Mouse (Mus musculus) neural tube, embryonic 14.5 days (tissue): ENCODE data around the gene Ak8. TPM values are rescaled to one million over a fixed set of nuclear protein-coding genes. Genes with fewer than 3 reads are reported as not detected.

Source experiments
- ATAC-seq: fragments of 200-750 bp; cut with Nextera tagmentation; 2 replicates; pipeline ENCODE4 v1.8.0; 2017; ENCODE audit warnings: low read depth, mild to moderate bottlenecking, moderate TSS enrichment, moderate library complexity
- H3K27ac ChIP-seq: fragments of 300-500 bp; sonication (generic); 2 replicates; pipeline ENCODE4 v1.5.1; 2014; ENCODE audit warnings: low read depth, mild to moderate bottlenecking, control low read depth, low read length, moderate library complexity, mixed read lengths
- H3K27me3 ChIP-seq: fragments of 300-500 bp; sonication (generic); 2 replicates; pipeline ENCODE4 v1.6.1; 2014; ENCODE audit warnings: low read length; ENCODE audit not compliant: control insufficient read depth, insufficient read depth
- H3K36me3 ChIP-seq: fragments of 300-500 bp; sonication (generic); 2 replicates; pipeline ENCODE4 v1.6.1; 2014; ENCODE audit warnings: low read length, mixed read lengths; ENCODE audit not compliant: control insufficient read depth, insufficient read depth
- H3K4me1 ChIP-seq: fragments of 300-500 bp; sonication (generic); 2 replicates; pipeline ENCODE4 v1.6.1; 2014; ENCODE audit warnings: low read length; ENCODE audit not compliant: control insufficient read depth, insufficient read depth
- H3K4me2 ChIP-seq: fragments of 300-500 bp; sonication (generic); 2 replicates; pipeline ENCODE4 v1.6.1; 2014; ENCODE audit warnings: mild to moderate bottlenecking, low read depth, low read length, control low read depth
- H3K4me3 ChIP-seq: fragments of 300-500 bp; sonication (generic); 2 replicates; pipeline ENCODE4 v1.5.1; 2014; ENCODE audit warnings: low read depth, low read length, control low read depth, mixed read lengths
- H3K9ac ChIP-seq: fragments of 300-500 bp; sonication (generic); replicated peaks from 2 replicates; pipeline ENCODE4 v1.6.1; 2014; ENCODE audit warnings: low read depth, mild to moderate bottlenecking, control low read depth, low read length, mixed read lengths
- H3K9me3 ChIP-seq: fragments of 300-500 bp; sonication (generic); 2 replicates; pipeline ENCODE4 v1.6.1; 2016; ENCODE audit warnings: low read length; ENCODE audit not compliant: control insufficient read depth
- WGBS: fragments of 180-500 bp; shearing (Covaris S2); extraction: QIAGEN DNeasy Blood & Tissue Kit; methylation state at CpG from one replicate; pipeline ENCODE4 v1.1.7; 2014; 5-methylcytosine and 5-hydroxymethylcytosine counted together
- polyA plus RNA-seq: library from polyadenylated mRNA; unstranded; fragments of >200 nt; fragmentation: Nextera tagmentation; extraction: Ambion mirVana; gene quantifications from 2 replicates; pipeline ENCODE4 v1.2.1, GENCODE M21; 2014

Ak8 gene
- polyA plus RNA-seq, 1 experiment from 2014 or later, result 1.5 TPM

DNA sequence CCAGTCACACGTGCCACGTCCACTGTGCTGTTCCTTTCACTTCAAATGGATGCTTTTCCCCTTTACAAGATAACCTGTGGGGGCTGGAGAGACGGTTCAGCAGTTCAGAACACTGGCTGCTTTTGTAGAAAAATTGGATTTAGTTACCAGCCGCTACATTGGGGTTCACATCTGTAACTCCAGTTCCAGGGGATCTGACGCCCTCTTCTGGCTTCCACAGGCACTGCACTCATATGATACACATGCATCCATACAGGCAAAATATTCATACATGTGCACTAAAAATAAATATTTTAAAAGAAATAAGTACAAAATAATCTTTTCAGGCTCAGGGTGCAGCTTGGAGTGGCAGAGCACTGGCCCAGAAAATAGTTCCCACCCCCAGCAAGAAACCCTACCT is 94.7 kb downstream of the Ak8 start:
- H3K27me3 ChIP-seq, result no peaks in the 10 kb centered on the region
- no peaks in the 10 kb centered on the region for H3K9me3 ChIP-seq
- H3K4me2 ChIP-seq, result no peak overlapping the region
- H3K4me1 ChIP-seq, result peaks cover 21% of the 10 kb centered on the region
- H3K9ac ChIP-seq, result no peak overlapping the region
- WGBS, result 79% methylated on average over 5 of the region's 5 CpGs
- ATAC-seq, result no peak
- H3K4me3 ChIP-seq, result no peak overlapping the region
- no peak overlapping the region for H3K27ac ChIP-seq
- no peaks in the 10 kb centered on the region for H3K36me3 ChIP-seq

GRCm38 (mm10) chr2:28796298-28796697 is 96.3 kb downstream of the Ak8 start:
- no peak overlapping the region for H3K27ac ChIP-seq
- H3K4me2 ChIP-seq, result no peak overlapping the region
- no peak for ATAC-seq
- no peaks in the 10 kb centered on the region for H3K9me3 ChIP-seq
- peaks cover 21% of the 10 kb centered on the region for H3K4me1 ChIP-seq
- no peak overlapping the region for H3K4me3 ChIP-seq
- H3K27me3 ChIP-seq, result no peaks in the 10 kb centered on the region
- no peaks in the 10 kb centered on the region for H3K36me3 ChIP-seq
- no peak overlapping the region for H3K9ac ChIP-seq
- 71% methylated on average over 8 of the region's 8 CpGs for WGBS

GRCm38 (mm10) chr2:28797490-28798106 is 97.6 kb downstream of the Ak8 start:
- WGBS, result 14% methylated on average over 18 of the region's 18 CpGs
- no peaks in the 10 kb centered on the region for H3K27me3 ChIP-seq
- H3K27ac ChIP-seq, result no peak overlapping the region
- H3K4me2 ChIP-seq, result peak overlapping the region; percentile 20; the same call in 1 of the 2 replicates
- no peaks in the 10 kb centered on the region for H3K9me3 ChIP-seq
- H3K9ac ChIP-seq, result no peak overlapping the region; the same call in 1 of the 2 replicates
- ATAC-seq, result peak; percentile 65
- no peaks in the 10 kb centered on the region for H3K36me3 ChIP-seq
- H3K4me3 ChIP-seq, result no peak overlapping the region
- H3K4me1 ChIP-seq, result peaks cover 17% of the 10 kb centered on the region

DNA sequence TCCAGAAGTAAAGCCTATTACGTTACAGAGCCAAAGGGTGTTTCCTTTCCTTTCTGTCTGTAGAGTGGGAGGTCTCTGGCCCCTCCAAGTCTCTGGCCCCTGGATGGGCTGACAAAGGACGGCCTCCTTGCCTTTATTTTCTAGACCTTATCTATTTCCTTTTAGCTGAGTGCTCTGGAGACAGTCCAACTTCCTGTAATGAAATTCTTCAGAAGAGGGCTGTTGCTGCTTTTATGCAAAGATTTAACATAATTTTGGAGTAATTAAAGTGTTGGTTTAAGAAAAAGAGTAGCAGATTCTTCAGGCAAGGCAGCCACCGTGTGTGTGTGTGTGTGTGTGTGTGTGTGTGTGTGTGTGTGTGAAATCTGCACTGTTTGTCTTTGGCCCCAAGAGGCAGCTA is 98.4 kb downstream of the Ak8 start:
- no peak overlapping the region for H3K4me3 ChIP-seq
- no peaks in the 10 kb centered on the region for H3K36me3 ChIP-seq
- no peak overlapping the region for H3K9ac ChIP-seq
- peaks cover 15% of the 10 kb centered on the region for H3K4me1 ChIP-seq
- no peaks in the 10 kb centered on the region for H3K27me3 ChIP-seq
- no peak for ATAC-seq
- no peak overlapping the region for H3K4me2 ChIP-seq
- H3K27ac ChIP-seq, result no peak overlapping the region
- no peaks in the 10 kb centered on the region for H3K9me3 ChIP-seq
- WGBS, result 26% methylated on average over 3 of the region's 3 CpGs

DNA sequence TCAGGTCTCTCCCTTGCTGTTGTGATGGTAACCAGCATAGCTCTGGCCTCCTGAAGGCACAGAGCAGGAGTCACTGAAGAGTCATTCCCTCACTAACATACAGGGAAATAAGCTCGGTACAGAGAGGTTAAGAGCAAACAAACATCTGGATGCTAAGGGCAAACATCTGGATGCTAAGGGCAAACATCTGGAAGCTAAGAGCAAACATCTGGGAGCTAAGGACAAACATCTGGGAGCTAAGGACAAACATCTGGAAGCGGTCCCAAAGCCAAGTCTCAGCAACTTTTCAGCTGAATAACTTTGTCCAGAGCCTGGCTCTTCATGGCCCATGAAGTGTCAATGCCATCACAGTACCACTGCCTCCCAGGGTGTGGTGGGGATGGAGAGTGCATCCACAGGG is 99.6 kb downstream of the Ak8 start:
- Histone ChIP-seq H3K4me2 (no peak overlapping the region), H3K4me1 (peaks cover 15% of the 10 kb centered on the region), H3K36me3 (no peaks in the 10 kb centered on the region), H3K27me3 (no peaks in the 10 kb centered on the region), H3K4me3 (no peak overlapping the region), H3K9me3 (no peaks in the 10 kb centered on the region), H3K9ac (no peak overlapping the region), H3K27ac (no peak overlapping the region)
- ATAC-seq, result no peak
- 77% methylated on average over 2 of the region's 2 CpGs for WGBS

DNA sequence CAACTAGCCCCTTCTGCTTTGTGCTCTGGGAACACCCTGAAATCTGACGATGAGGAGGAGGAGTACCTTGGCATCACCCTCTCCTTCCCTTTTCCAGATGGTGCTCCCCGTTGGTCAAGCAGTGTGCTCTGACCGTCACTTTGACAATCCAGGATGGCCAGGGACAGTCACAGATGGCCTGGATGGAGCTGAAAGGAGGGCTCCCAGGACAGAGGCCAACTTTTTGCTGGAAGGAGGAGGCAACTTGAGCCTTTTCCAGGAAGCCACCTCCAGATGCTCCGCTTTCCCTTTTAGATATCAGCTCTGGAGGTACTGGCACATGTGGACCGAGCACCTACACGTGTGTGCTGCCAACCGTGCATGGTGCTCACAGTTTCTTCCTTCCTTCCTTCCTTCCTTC is 103.4 kb downstream of the Ak8 start:
- Histone ChIP-seq H3K27me3 (no peaks in the 10 kb centered on the region), H3K27ac (no peak overlapping the region), H3K9me3 (no peaks in the 10 kb centered on the region), H3K36me3 (no peaks in the 10 kb centered on the region), H3K4me2 (no peak overlapping the region), H3K4me1 (no peaks in the 10 kb centered on the region), H3K9ac (no peak overlapping the region), H3K4me3 (no peak overlapping the region)
- WGBS, result 95% methylated on average over 7 of the region's 7 CpGs
- ATAC-seq, result no peak

GRCm38 (mm10) chr2:28808841-28809240 is 108.9 kb downstream of the Ak8 start:
- Histone ChIP-seq H3K9me3 (no peaks in the 10 kb centered on the region), H3K27me3 (no peaks in the 10 kb centered on the region), H3K4me1 (no peaks in the 10 kb centered on the region), H3K27ac (no peak overlapping the region), H3K9ac (no peak overlapping the region), H3K4me3 (no peak overlapping the region), H3K4me2 (no peak overlapping the region), H3K36me3 (no peaks in the 10 kb centered on the region)
- no peak for ATAC-seq
- WGBS, result 72% methylated on average over 6 of the region's 6 CpGs

DNA sequence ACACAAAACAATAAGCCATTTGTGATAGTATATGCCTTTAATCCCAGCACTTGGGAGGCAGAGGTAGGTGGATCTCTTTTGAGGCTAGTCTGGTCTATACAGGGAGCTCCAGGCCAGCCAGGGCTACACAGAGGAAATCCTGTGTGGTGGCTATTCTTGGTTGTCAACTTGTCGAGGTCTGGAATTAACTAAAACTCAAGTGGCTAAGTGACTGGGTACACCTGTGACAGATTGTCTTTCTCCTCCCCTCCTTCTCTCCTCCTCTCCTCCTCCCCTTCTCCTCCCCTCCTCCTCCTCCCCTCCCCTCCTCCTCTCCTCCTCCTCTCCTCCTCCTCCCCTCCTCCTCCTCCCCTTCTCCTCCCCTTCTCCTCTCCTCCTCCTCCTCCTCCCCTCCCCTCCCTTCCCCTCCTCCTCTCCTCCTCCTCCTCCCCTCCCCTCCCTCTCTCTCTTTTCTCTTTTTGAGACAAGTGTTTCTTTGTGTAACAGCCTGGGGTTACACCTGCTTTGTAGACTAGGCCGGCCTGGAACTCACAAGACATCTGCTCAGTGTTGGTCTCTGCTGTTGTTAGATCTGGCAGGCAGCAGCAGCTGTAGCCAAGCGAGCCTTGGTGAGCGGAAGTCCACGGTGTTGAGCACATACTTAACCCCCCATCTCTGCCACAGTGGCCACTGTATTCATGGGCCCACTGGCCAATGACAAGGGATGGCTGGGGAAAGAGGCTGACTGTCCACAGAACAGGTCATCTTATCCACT is 110.5 kb downstream of the Ak8 start:
- no peaks in the 10 kb centered on the region for H3K4me1 ChIP-seq
- H3K9ac ChIP-seq, result no peak overlapping the region
- H3K9me3 ChIP-seq, result no peaks in the 10 kb centered on the region
- no peak overlapping the region for H3K4me3 ChIP-seq
- no peaks in the 10 kb centered on the region for H3K27me3 ChIP-seq
- no peaks in the 10 kb centered on the region for H3K36me3 ChIP-seq
- WGBS, result 61% methylated on average over 5 of the region's 5 CpGs
- no peak overlapping the region for H3K27ac ChIP-seq
- no peak for ATAC-seq
- H3K4me2 ChIP-seq, result no peak overlapping the region

- Histone ChIP-seq H3K4me3 (no peak overlapping the region), H3K9ac (no peak overlapping the region), H3K4me1 (no peaks in the 10 kb centered on the region), H3K27me3 (no peaks in the 10 kb centered on the region), H3K27ac (no peak overlapping the region), H3K36me3 (peaks cover 6% of the 10 kb centered on the region; the same call in 1 of the 2 replicates), H3K9me3 (no peaks in the 10 kb centered on the region), H3K4me2 (no peak overlapping the region)
- 91% methylated on average over 4 of the region's 4 CpGs for WGBS
- ATAC-seq, result no peak
These were observed 118.9 kb downstream of the Ak8 start for GRCm38 (mm10) chr2:28818866-28819265.
